Mouse (Mus musculus) ovary, postnatal 10 days (tissue): ENCODE results near the gene Lhx5.

Source experiments
- DNase-seq: peaks from one replicate; pipeline ENCODE4 v3.0.0; 2022; ENCODE audit warnings: low spot score

Gene Lhx5

GRCm38 (mm10) chr5:120465062-120465461, 33.6 kb downstream of the Lhx5 start:
- DNase-seq, result no peak

- DNase-seq, result no peak
Observed at GRCm38 (mm10) chr5:120465860-120466259, 34.4 kb downstream of the Lhx5 start.

- DNase-seq, result no peak
Observed at GRCm38 (mm10) chr5:120467026-120467425, 35.5 kb downstream of the Lhx5 start.

GRCm38 (mm10) chr5:120468336-120468735, 36.8 kb downstream of the Lhx5 start:
- no peak for DNase-seq

GRCm38 (mm10) chr5:120468830-120469229, 37.3 kb downstream of the Lhx5 start:
- DNase-seq, result no peak

- no peak for DNase-seq
Observed at GRCm38 (mm10) chr5:120471538-120471937, 40.0 kb downstream of the Lhx5 start.

- no peak for DNase-seq
Observed at GRCm38 (mm10) chr5:120472770-120473169, 41.3 kb downstream of the Lhx5 start, which contains the start of gene Sdsl. Gene Sdsl (minus strand): TSS chr5:120472810.

- no peak for DNase-seq
Observed at GRCm38 (mm10) chr5:120473361-120473760, 41.9 kb downstream of the Lhx5 start.

GRCm38 (mm10) chr5:120475861-120476260, 44.4 kb downstream of the Lhx5 start:
- no peak for DNase-seq

- DNase-seq, result no peak
Observed at GRCm38 (mm10) chr5:120476296-120476695, 44.8 kb downstream of the Lhx5 start, which contains the start of gene Sds. Gene Sds (plus strand): TSS chr5:120476526.

- no peak for DNase-seq
Observed at GRCm38 (mm10) chr5:120477993-120478392, 46.5 kb downstream of the Lhx5 start.

- DNase-seq, result no peak
Observed at GRCm38 (mm10) chr5:120479538-120479937, 48.0 kb downstream of the Lhx5 start.

GRCm38 (mm10) chr5:120481205-120481604, 49.7 kb downstream of the Lhx5 start:
- DNase-seq, result no peak

- DNase-seq, result no peak
Observed at GRCm38 (mm10) chr5:120483399-120483798, 51.9 kb downstream of the Lhx5 start.

- DNase-seq, result no peak
Observed at GRCm38 (mm10) chr5:120487844-120488243, 56.3 kb downstream of the Lhx5 start.

GRCm38 (mm10) chr5:120490679-120491192, 59.2 kb downstream of the Lhx5 start:
- no peak for DNase-seq
